ENCODE assay signal across 17 mouse cellular contexts in the genomic region with DNA sequence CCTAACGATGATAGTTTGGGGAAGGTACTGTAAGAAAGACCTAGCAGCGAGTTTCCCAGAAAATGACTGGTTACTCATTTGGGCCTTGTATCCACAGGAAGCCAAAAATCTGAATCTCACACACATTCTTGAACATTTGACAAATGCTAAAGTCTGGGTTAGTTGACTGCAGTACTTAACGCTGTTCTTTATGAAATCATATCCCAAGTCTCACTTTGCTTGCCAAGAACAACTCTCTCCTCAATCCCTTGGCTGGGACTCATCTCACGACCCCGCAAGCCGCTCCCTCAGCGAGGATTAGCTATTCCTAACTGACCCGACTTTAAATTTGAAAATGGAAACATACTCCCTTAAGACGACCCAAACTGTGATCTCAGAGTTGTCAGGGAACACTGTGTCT. TPM values are rescaled to one million over a fixed set of nuclear protein-coding genes. Genes with fewer than 3 reads are reported as not detected.
DNase-seq lines count a peak whose midpoint lies in the region; ATAC-seq and TF ChIP-seq lines count a peak whose summit lies in the region.
"Had no signal": no experiment of that assay in that cellular context is flagged by ENCODE, and none has a peak within 500 bp of the region (broad histone marks: within the 10 kb centered on the region; RNA-seq: fewer than 3 reads in every experiment).

No protein-coding gene starts in this region.

- no peak overlapping the region for H3K9ac ChIP-seq in heart, postnatal 0 days (replicated peaks; ENCODE audit: low read depth, low read length)
- H3K9ac ChIP-seq in heart, adult 2 months (ENCODE audit: low read depth, low read length): no peak overlapping the region
- H3K9ac ChIP-seq in lung, embryonic 15.5 days: no peak overlapping the region
- H3K9ac ChIP-seq: embryonic facial prominence, embryonic 12.5 days; liver, embryonic 12.5 days had no signal

- no peak for TF ChIP-seq POLR2A in heart, adult 2 months (IDR thresholded peaks at IDR 0.05; ENCODE audit: insufficient read depth, low read depth, low read length)

- TF ChIP-seq CTCF in heart, postnatal 0 days (IDR thresholded peaks at IDR 0.05; ENCODE audit: low read depth): no peak
- no peak for TF ChIP-seq CTCF in heart, adult 2 months (IDR thresholded peaks at IDR 0.05)

- peaks cover 3% of the 10 kb centered on the region; the same call in 1 of the 2 replicates for H3K27me3 ChIP-seq in heart, postnatal 0 days (ENCODE audit: control insufficient read depth, insufficient read depth, low read length)
- H3K27me3 ChIP-seq in heart, adult 2 months (ENCODE audit: control insufficient read depth, insufficient read depth, low read length): no peaks in the 10 kb centered on the region
- no peaks in the 10 kb centered on the region for H3K27me3 ChIP-seq in lung, embryonic 15.5 days
- H3K27me3 ChIP-seq: embryonic facial prominence, embryonic 12.5 days; liver, embryonic 12.5 days had no signal

- H3K79me2 ChIP-seq in heart, adult 2 months (replicated peaks; ENCODE audit: control insufficient read depth, insufficient read depth, low read length): no peaks in the 10 kb centered on the region

- DNase-seq in heart, postnatal 0 days (ENCODE audit: low spot score): peak; percentile 30
- DNase-seq in heart, adult 2 months: no peak
- no peak for DNase-seq in lung, postnatal 10 days
- peak; percentile 95 for DNase-seq in fibroblast of lung, adult 2 months (ENCODE audit: low read depth)
- DNase-seq in ovary, postnatal 10 days (ENCODE audit: low spot score): no peak
- no peak for DNase-seq in embryo, embryonic 10 days (ENCODE audit: low spot score)
- DNase-seq: adrenal gland, adult 8-10 months; cerebellum, adult 9-10 months; kidney, postnatal 25 days; lung, adult 2 months had no signal

- no peak for ATAC-seq in heart, postnatal 0 days (ENCODE audit: insufficient read depth, low read depth)
- ATAC-seq in lung, embryonic 15.5 days (ENCODE audit: borderline replicate concordance, extremely low read depth, low FRiP score, low TSS enrichment): no peak
- ATAC-seq: forebrain, embryonic 16.5 days; hindbrain, embryonic 16.5 days; intestine, embryonic 16.5 days; liver, embryonic 12.5 days had no signal

- H3K4me3 ChIP-seq in heart, postnatal 0 days (ENCODE audit: low read depth, low read length): no peak overlapping the region
- H3K4me3 ChIP-seq in heart, adult 2 months: no peak overlapping the region
- no peak overlapping the region for H3K4me3 ChIP-seq in lung, embryonic 15.5 days
- H3K4me3 ChIP-seq: embryonic facial prominence, embryonic 12.5 days; liver, embryonic 12.5 days had no signal

- no peak overlapping the region for H3K4me2 ChIP-seq in heart, postnatal 0 days (ENCODE audit: low read depth, low read length)
- H3K4me2 ChIP-seq in lung, embryonic 15.5 days: no peak overlapping the region
- H3K4me2 ChIP-seq: embryonic facial prominence, embryonic 12.5 days; liver, embryonic 12.5 days; midbrain, embryonic 11.5 days had no signal

- no peak overlapping the region for H3K27ac ChIP-seq in heart, postnatal 0 days (ENCODE audit: low read depth)
- H3K27ac ChIP-seq in heart, adult 2 months: no peak overlapping the region
- H3K27ac ChIP-seq in lung, embryonic 15.5 days: peak overlapping the region; percentile 11; the same call in 1 of the 2 replicates
- H3K27ac ChIP-seq: embryonic facial prominence, embryonic 12.5 days; liver, embryonic 12.5 days had no signal

- H3K4me1 ChIP-seq in heart, postnatal 0 days (ENCODE audit: control insufficient read depth, insufficient read depth): no peaks in the 10 kb centered on the region
- H3K4me1 ChIP-seq in heart, adult 2 months (ENCODE audit: control insufficient read depth, insufficient read depth, low read length): no peaks in the 10 kb centered on the region; the same call in 1 of the 2 replicates
- peaks cover 24% of the 10 kb centered on the region for H3K4me1 ChIP-seq in lung, embryonic 15.5 days
- H3K4me1 ChIP-seq: embryonic facial prominence, embryonic 12.5 days; liver, embryonic 12.5 days had no signal

- H3K9me3 ChIP-seq in heart, postnatal 0 days (replicated peaks; ENCODE audit: control insufficient read depth, low read length): no peaks in the 10 kb centered on the region
- no peaks in the 10 kb centered on the region for H3K9me3 ChIP-seq in lung, embryonic 15.5 days
- H3K9me3 ChIP-seq: embryonic facial prominence, embryonic 12.5 days; liver, embryonic 12.5 days had no signal

- intact Hi-C loops in heart, adult 2 months (cut with DNase I): no loop called here

- H3K36me3 ChIP-seq in heart, postnatal 0 days (replicated peaks; ENCODE audit: control insufficient read depth, insufficient read depth, low read length): no peaks in the 10 kb centered on the region
- no peaks in the 10 kb centered on the region for H3K36me3 ChIP-seq in heart, adult 2 months (ENCODE audit: control insufficient read depth, insufficient read depth, low read length)
- H3K36me3 ChIP-seq in lung, embryonic 15.5 days: no peaks in the 10 kb centered on the region
- H3K36me3 ChIP-seq: embryonic facial prominence, embryonic 12.5 days; liver, embryonic 12.5 days had no signal

- no peak for TF ChIP-seq EP300 in heart, postnatal 0 days (IDR thresholded peaks at IDR 0.05; ENCODE audit: low read depth)
- TF ChIP-seq EP300 in heart, adult 2 months (IDR thresholded peaks at IDR 0.05; ENCODE audit: insufficient read depth, low read depth, low read length): no peak

- 62% methylated on average over 9 of the region's 9 CpGs for WGBS in heart, postnatal 0 days
- 55% methylated on average over 9 of the region's 9 CpGs for WGBS in heart, adult 2 months
- 52% methylated on average over 9 of the region's 9 CpGs for WGBS in lung, embryonic 15.5 days

RNA-seq across cellular contexts. Expression of a gene that starts 54.8 kb away (rescaled TPM):
- 2.7 and 13.9 TPM in 2 replicates for total RNA-seq in heart, postnatal 0 days (2014; rRNA removed; ENCODE audit: low replicate concordance)
- 9.2 and 10.7 TPM in 2 replicates for polyA plus RNA-seq in heart, postnatal 0 days (2015; fragmentation: Nextera tagmentation; extraction: Ambion mirVana)
- total RNA-seq in heart, adult 2 months (2021): 1 to 10 TPM; 8.6 to 8.9 TPM
- 5.0 and 6.7 TPM in 2 replicates for polyA plus RNA-seq in heart, adult 2 months (2012; rRNA removed)
- polyA plus RNA-seq in lung, embryonic 15.5 days (2015; fragmentation: Nextera tagmentation; extraction: Ambion mirVana): 59.3 and 65.0 TPM in 2 replicates

Comparison
In these comparisons a context has a peak if more than half of its experiments do, and no peak if none do; other contexts are left out.
1. DNase-seq: peak in heart, postnatal 0 days (single experiment) and fibroblast of lung, adult 2 months (single experiment); none in heart, adult 2 months (0 of 2), lung, postnatal 10 days (single experiment), ovary, postnatal 10 days (single experiment) and embryo, embryonic 10 days (single experiment).